Mouse (Mus musculus): ENCODE results near the gene Slc27a1. TPM values are rescaled to one million over a fixed set of nuclear protein-coding genes. Genes with fewer than 3 reads are reported as not detected.
A peak's percentile ranks its signal among the peaks of the same experiment; 100 is the strongest.

Gene Slc27a1
- polyA plus RNA-seq, 1 experiment from 2014 or later = 2.3 TPM

DNA sequence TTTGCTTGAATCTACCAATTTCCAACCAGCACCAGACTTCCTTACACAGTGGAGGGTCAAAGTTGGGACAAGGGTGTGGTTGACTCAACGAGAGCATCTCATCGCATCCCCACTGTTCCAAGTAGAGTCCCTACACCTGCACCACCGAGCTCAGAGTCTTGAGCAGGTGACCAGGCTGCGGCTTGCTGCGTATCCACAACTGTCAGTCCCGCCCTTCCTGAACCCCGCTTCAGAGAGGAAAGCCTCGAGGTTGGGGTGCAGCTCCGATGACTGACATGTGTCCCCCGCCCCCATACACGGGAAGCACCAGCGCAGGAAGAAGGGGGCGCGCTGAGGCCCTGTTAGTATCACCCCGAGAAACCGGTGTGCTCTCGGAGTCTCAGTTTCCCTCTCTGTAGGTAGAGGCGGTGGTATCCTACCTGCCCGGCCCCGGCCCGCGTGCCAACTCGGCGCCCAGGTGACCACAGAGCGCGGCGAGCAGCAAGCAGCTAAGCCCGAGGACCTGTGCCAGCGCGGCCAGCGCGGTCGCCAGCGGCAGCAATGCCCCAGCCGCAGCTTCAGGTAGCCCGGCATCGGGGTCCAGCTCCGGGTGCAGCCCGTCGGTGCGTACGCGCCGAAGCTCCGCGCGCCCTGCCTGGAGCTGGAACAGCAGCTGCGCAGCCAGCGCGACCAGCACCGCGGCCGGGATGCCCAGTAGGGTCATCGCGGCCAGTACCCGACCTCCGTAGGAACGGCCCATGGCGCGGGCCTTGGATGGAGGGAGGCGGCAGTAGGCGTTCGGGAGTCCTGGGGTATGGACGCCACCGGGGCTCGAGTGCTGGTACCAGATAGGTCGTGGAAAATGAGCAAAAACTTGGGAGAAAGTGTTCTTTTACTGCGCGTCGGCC, 10.4 kb upstream of the Slc27a1 start, which contains the start of gene Tmem221:
TSS of gene Tmem221 (minus strand) at position 801 of the 887 bp plus-strand sequence.
- no peaks in the 10 kb centered on the region for H3K9me3 ChIP-seq (replicated peaks)
- H3K4me2 ChIP-seq = peak within 1 kb of the TSS; percentile 82
- H3K9ac ChIP-seq = peak within 1 kb of the TSS; percentile 39; the same call in 1 of the 2 replicates
- no peaks in the 10 kb centered on the region for H3K36me3 ChIP-seq (replicated peaks)
- peaks cover 65% of the 10 kb centered on the region for H3K27me3 ChIP-seq
- peak within 1 kb of the TSS; percentile 54 for H3K4me3 ChIP-seq (replicated peaks)
- 4% methylated on average over 70 of the region's 70 CpGs for WGBS (ENCODE audit: insufficient replicate concordance)
- H3K27ac ChIP-seq (replicated peaks) = no peak within 1 kb of the TSS
- peaks cover 50% of the 10 kb centered on the region for H3K4me1 ChIP-seq (replicated peaks)
- ATAC-seq (ENCODE audit: insufficient read depth) = peak; percentile 17; the same call in 1 of the 2 replicates

- Histone ChIP-seq H3K9ac (no peak overlapping the region), H3K4me3 (replicated peaks) (peak overlapping the region; percentile 54), H3K36me3 (replicated peaks) (no peaks in the 10 kb centered on the region), H3K4me2 (peak overlapping the region; percentile 82), H3K9me3 (replicated peaks) (no peaks in the 10 kb centered on the region; the same call in 1 of the 2 replicates), H3K27me3 (peaks cover 65% of the 10 kb centered on the region), H3K27ac (replicated peaks) (no peak overlapping the region), H3K4me1 (replicated peaks) (peaks cover 50% of the 10 kb centered on the region)
- ATAC-seq (ENCODE audit: insufficient read depth) = peak; percentile 74
- 3% methylated on average over 24 of the region's 24 CpGs for WGBS (ENCODE audit: insufficient replicate concordance)
Measured at GRCm38 (mm10) chr8:71558958-71559690, 9.6 kb upstream of the Slc27a1 start.

GRCm38 (mm10) chr8:71560071-71560470, 8.6 kb upstream of the Slc27a1 start:
- no peak for ATAC-seq (ENCODE audit: insufficient read depth)
- Histone ChIP-seq H3K27me3 (peaks cover 65% of the 10 kb centered on the region), H3K4me2 (no peak overlapping the region), H3K27ac (replicated peaks) (no peak overlapping the region), H3K4me1 (replicated peaks) (peaks cover 41% of the 10 kb centered on the region), H3K9ac (no peak overlapping the region), H3K9me3 (replicated peaks) (no peaks in the 10 kb centered on the region; the same call in 1 of the 2 replicates), H3K36me3 (replicated peaks) (no peaks in the 10 kb centered on the region), H3K4me3 (replicated peaks) (no peak overlapping the region)
- 30% methylated on average over 3 of the region's 3 CpGs for WGBS (ENCODE audit: insufficient replicate concordance)

DNA sequence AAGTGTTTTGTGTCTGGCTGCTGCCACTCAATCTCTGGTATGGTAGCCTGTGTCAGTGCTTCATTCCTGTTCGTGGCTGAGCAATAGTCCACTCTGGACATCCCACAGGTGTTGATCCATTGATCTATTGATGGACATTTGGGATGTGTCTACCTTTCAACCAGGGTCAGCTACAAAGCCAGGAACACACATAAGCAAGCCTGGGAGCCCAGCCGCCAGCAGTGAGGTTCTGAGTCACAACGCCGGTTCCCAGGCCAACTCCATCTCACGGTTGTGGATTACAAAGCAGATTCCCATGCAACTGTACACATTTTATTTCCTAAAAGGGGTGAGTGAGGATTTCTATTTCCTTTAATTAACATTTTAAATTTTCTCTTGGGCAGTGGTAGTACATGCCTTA, 7.9 kb upstream of the Slc27a1 start:
- Histone ChIP-seq H3K27me3 (peaks cover 65% of the 10 kb centered on the region), H3K4me2 (no peak overlapping the region), H3K9ac (no peak overlapping the region), H3K27ac (replicated peaks) (no peak overlapping the region), H3K4me3 (replicated peaks) (no peak overlapping the region), H3K36me3 (replicated peaks) (no peaks in the 10 kb centered on the region), H3K4me1 (replicated peaks) (peaks cover 41% of the 10 kb centered on the region), H3K9me3 (replicated peaks) (no peaks in the 10 kb centered on the region; the same call in 1 of the 2 replicates)
- no peak for ATAC-seq (ENCODE audit: insufficient read depth)
- WGBS (ENCODE audit: insufficient replicate concordance) = 82% methylated on average over 5 of the region's 5 CpGs

DNA sequence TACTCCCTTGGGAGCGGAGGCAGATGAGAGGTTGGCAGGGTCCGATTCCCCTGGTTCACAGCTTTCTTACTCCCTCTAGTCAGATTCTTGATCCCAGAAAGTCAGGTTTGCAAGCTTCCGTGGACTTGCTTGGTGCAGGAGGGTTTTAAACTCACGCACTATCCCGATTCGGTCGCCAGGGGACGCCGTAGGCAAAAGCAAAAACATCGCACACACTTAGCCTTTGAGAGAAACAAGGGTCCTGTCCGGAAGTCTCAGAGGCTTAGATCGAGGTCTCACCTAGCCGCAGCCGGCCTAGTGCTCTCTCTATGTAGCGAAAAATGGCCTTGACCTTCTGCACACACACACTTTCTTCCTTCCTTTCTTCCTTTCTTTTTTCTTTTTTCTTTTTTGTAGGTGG, 7.3 kb upstream of the Slc27a1 start:
- no peak overlapping the region for H3K9ac ChIP-seq
- ATAC-seq (ENCODE audit: insufficient read depth) = no peak
- H3K27me3 ChIP-seq = peaks cover 65% of the 10 kb centered on the region
- no peaks in the 10 kb centered on the region for H3K36me3 ChIP-seq (replicated peaks)
- 4% methylated on average over 15 of the region's 15 CpGs for WGBS (ENCODE audit: insufficient replicate concordance)
- H3K27ac ChIP-seq (replicated peaks) = no peak overlapping the region
- H3K9me3 ChIP-seq (replicated peaks) = no peaks in the 10 kb centered on the region; the same call in 1 of the 2 replicates
- no peak overlapping the region for H3K4me3 ChIP-seq (replicated peaks)
- peaks cover 41% of the 10 kb centered on the region for H3K4me1 ChIP-seq (replicated peaks)
- no peak overlapping the region; the same call in 1 of the 2 replicates for H3K4me2 ChIP-seq

GRCm38 (mm10) chr8:71562751-71563150, 5.9 kb upstream of the Slc27a1 start:
- Histone ChIP-seq H3K4me1 (replicated peaks) (peaks cover 40% of the 10 kb centered on the region), H3K9ac (no peak overlapping the region), H3K27me3 (peaks cover 61% of the 10 kb centered on the region), H3K9me3 (replicated peaks) (no peaks in the 10 kb centered on the region; the same call in 1 of the 2 replicates), H3K4me2 (peak overlapping the region; percentile 48), H3K36me3 (replicated peaks) (no peaks in the 10 kb centered on the region), H3K27ac (replicated peaks) (no peak overlapping the region), H3K4me3 (replicated peaks) (peak overlapping the region; percentile 18; the same call in 1 of the 2 replicates)
- no peak for ATAC-seq (ENCODE audit: insufficient read depth)
- under 1% methylated on average over 33 of the region's 33 CpGs for WGBS (ENCODE audit: insufficient replicate concordance)

- ATAC-seq (ENCODE audit: insufficient read depth) = no peak
- no peaks in the 10 kb centered on the region; the same call in 1 of the 2 replicates for H3K9me3 ChIP-seq (replicated peaks)
- H3K4me1 ChIP-seq (replicated peaks) = peaks cover 36% of the 10 kb centered on the region
- whole genome bisulfite sequencing (ENCODE audit: insufficient replicate concordance) = 80% methylated on average over 4 of the region's 4 CpGs
- no peak overlapping the region for H3K9ac ChIP-seq
- no peak overlapping the region for H3K27ac ChIP-seq (replicated peaks)
- no peak overlapping the region for H3K4me3 ChIP-seq (replicated peaks)
- no peak overlapping the region for H3K4me2 ChIP-seq
- H3K36me3 ChIP-seq (replicated peaks) = no peaks in the 10 kb centered on the region
- peaks cover 61% of the 10 kb centered on the region for H3K27me3 ChIP-seq
Measured at GRCm38 (mm10) chr8:71563992-71564391, 4.7 kb upstream of the Slc27a1 start.

DNA sequence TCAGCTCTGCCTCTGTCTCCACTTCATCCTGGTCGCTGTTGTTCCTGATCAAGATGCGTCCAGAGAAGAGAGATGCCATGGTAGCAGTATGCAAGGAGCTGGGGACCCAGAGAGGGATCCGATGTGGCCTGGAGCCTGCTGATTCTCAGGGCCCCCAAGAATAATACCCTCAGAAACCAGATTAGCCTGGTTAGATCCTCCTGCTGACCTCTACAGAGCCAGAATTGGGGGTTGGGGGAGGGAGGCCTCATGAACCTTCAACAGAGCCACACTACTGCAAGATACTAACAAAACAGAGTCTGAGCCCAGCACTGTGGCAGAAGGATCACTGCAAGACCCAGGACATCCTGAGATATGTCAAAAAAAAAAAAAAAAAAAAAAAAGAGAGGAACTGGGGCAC, 2.2 kb upstream of the Slc27a1 start, which contains the start of gene Nxnl1:
TSS of gene Nxnl1 (minus strand) at position 101 of the 400 bp plus-strand sequence.
- no peaks in the 10 kb centered on the region; the same call in 1 of the 2 replicates for H3K9me3 ChIP-seq (replicated peaks)
- H3K9ac ChIP-seq = no peak within 1 kb of the TSS
- H3K4me1 ChIP-seq (replicated peaks) = peaks cover 41% of the 10 kb centered on the region
- ATAC-seq (ENCODE audit: insufficient read depth) = no peak
- no peak within 1 kb of the TSS for H3K4me2 ChIP-seq
- H3K27ac ChIP-seq (replicated peaks) = no peak within 1 kb of the TSS
- no peak within 1 kb of the TSS for H3K4me3 ChIP-seq (replicated peaks)
- 67% methylated on average over 3 of the region's 3 CpGs for WGBS (ENCODE audit: insufficient replicate concordance)
- no peaks in the 10 kb centered on the region for H3K36me3 ChIP-seq (replicated peaks)
- H3K27me3 ChIP-seq = peaks cover 68% of the 10 kb centered on the region

DNA sequence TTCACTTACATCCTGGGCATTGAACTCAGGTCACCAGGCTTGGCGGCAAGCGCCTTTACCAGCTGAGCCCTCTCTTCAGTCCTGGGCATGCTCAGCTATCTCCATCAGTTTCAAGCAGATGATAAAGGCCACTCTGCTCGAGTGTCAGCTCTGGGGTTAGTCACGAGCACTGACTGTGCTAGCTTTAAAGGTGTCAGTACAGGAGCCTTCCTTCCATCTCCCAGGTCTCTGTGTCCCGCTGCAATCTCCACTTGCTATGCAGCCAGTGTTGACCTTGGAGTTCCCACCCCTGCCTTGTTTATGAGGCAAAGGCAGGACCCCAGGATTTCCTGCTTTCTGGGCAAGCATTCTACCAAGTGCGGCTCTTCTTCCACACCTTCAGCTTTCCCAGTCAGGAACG, 1.1 kb upstream of the Slc27a1 start:
- no peak for ATAC-seq (ENCODE audit: insufficient read depth)
- peaks cover 57% of the 10 kb centered on the region for H3K27me3 ChIP-seq
- WGBS (ENCODE audit: insufficient replicate concordance) = 54% methylated on average over 7 of the region's 7 CpGs

GRCm38 (mm10) chr8:71568941-71569340, 259 bp downstream of the Slc27a1 start:
- Histone ChIP-seq H3K4me3 (replicated peaks) (peak overlapping the region; percentile 57; the same call in 1 of the 2 replicates), H3K4me1 (replicated peaks) (peaks cover 31% of the 10 kb centered on the region), H3K27ac (replicated peaks) (no peak overlapping the region), H3K9ac (no peak overlapping the region), H3K27me3 (peaks cover 50% of the 10 kb centered on the region), H3K4me2 (peak overlapping the region; percentile 73), H3K9me3 (replicated peaks) (no peaks in the 10 kb centered on the region; the same call in 1 of the 2 replicates), H3K36me3 (replicated peaks) (no peaks in the 10 kb centered on the region)
- no peak for ATAC-seq (ENCODE audit: insufficient read depth)
- 47% methylated on average over 6 of the region's 6 CpGs for WGBS (ENCODE audit: insufficient replicate concordance)

More for the DNA sequence above, 1.1 kb upstream of the Slc27a1 start:
- Histone ChIP-seq H3K9me3 (replicated peaks) (no peaks in the 10 kb centered on the region; the same call in 1 of the 2 replicates), H3K9ac (no peak overlapping the region), H3K4me1 (replicated peaks) (peaks cover 37% of the 10 kb centered on the region), H3K4me3 (replicated peaks) (no peak overlapping the region), H3K4me2 (no peak overlapping the region), H3K36me3 (replicated peaks) (no peaks in the 10 kb centered on the region), H3K27ac (replicated peaks) (no peak overlapping the region)

All from liver, embryonic 15.5 days (tissue).